ENCODE assay signal across 17 mouse cellular contexts in the genomic region with DNA sequence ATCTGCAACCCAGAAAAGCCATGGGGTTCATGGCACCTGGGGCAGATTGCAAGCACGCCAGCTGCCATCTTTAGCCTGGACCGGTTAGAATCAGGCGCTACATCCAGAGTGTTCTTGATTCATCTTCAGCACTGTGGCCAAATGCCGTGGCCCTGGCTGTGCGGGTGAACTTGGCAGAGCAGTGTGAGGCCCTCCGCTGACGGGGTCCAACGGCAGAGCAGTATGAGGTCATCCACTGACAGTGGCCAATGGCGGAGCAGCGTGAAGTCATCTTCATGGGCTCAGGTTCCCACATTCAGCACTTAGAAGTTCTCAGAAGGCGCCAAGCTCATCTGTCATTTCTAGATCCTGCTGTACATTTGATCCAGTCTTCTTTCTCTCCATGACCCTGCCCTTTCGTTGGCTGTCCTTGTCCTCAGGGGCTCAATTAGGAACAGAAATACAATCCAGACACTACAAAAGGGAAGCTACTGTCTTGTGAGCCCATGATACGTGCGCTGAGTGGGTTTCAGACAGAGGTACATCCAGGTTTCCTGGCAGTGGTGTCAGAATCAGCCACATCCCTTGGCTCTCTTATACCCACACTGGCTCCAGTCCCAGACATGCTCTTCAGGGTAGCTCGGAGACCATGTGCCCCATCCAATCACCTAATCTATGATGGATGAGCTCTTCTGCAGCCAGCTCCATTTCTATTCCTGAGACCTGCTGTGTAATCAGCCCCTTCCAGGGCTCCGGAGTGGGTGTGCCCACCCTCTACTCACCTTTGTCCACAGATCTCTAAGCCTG. TPM values are rescaled to one million over a fixed set of nuclear protein-coding genes. Genes with fewer than 3 reads are reported as not detected.
DNase-seq lines count a peak whose midpoint lies in the region; ATAC-seq and TF ChIP-seq lines count a peak whose summit lies in the region.
"Had no signal": no experiment of that assay in that cellular context is flagged by ENCODE, and none has a peak within 500 bp of the region (broad histone marks: within the 10 kb centered on the region; RNA-seq: fewer than 3 reads in every experiment).

No protein-coding gene starts in this region.

- peaks cover 29% of the 10 kb centered on the region; the same call in 1 of the 2 replicates for H3K27me3 ChIP-seq in liver, embryonic 12.5 days (replicated peaks)
- H3K27me3 ChIP-seq: embryonic facial prominence, embryonic 13.5 days; forebrain, embryonic 12.5 days; heart, embryonic 15.5 days; intestine, embryonic 15.5 days had no signal

- no peak overlapping the region for H3K4me2 ChIP-seq in liver, embryonic 12.5 days
- H3K4me2 ChIP-seq: embryonic facial prominence, embryonic 13.5 days; forebrain, embryonic 12.5 days; heart, embryonic 11.5 days; heart, embryonic 15.5 days; intestine, embryonic 15.5 days had no signal

- no peak overlapping the region for H3K9ac ChIP-seq in liver, embryonic 12.5 days
- H3K9ac ChIP-seq: embryonic facial prominence, embryonic 13.5 days; forebrain, embryonic 12.5 days; heart, embryonic 15.5 days; intestine, embryonic 15.5 days had no signal

- ATAC-seq in liver, embryonic 12.5 days: no peak
- ATAC-seq: forebrain, embryonic 16.5 days; intestine, embryonic 15.5 days had no signal

- no peak for TF ChIP-seq CTCF in gastrocnemius, adult 2 months (IDR thresholded peaks at IDR 0.05)

- peak overlapping the region; percentile 66 for H3K27ac ChIP-seq in gastrocnemius, adult 2 months
- H3K27ac ChIP-seq in liver, embryonic 12.5 days: no peak overlapping the region
- H3K27ac ChIP-seq: embryonic facial prominence, embryonic 13.5 days; forebrain, embryonic 12.5 days; heart, embryonic 15.5 days; hindbrain, embryonic 10.5 days; intestine, embryonic 15.5 days had no signal

- 71% methylated on average over 16 of the region's 16 CpGs for WGBS in liver, embryonic 12.5 days (ENCODE audit: insufficient replicate concordance)

- H3K4me3 ChIP-seq in gastrocnemius, adult 2 months: no peak overlapping the region
- no peak overlapping the region for H3K4me3 ChIP-seq in liver, embryonic 12.5 days
- H3K4me3 ChIP-seq: embryonic facial prominence, embryonic 13.5 days; forebrain, embryonic 12.5 days; heart, embryonic 15.5 days; hindbrain, embryonic 10.5 days; intestine, embryonic 15.5 days had no signal

- H3K9me3 ChIP-seq in liver, embryonic 12.5 days (replicated peaks): no peaks in the 10 kb centered on the region
- H3K9me3 ChIP-seq: embryonic facial prominence, embryonic 13.5 days; forebrain, embryonic 12.5 days; heart, embryonic 15.5 days; hindbrain, embryonic 10.5 days; intestine, embryonic 15.5 days had no signal

- DNase-seq in gastrocnemius, adult 2 months: peak; percentile 82
- no peak for DNase-seq in gastrocnemius, postnatal 4 days (ENCODE audit: low spot score in 2 of 2)
- DNase-seq in left cerebral cortex, postnatal 4 days: peak; percentile 59
- DNase-seq in left cerebral cortex, adult 8-10 months (ENCODE audit: low spot score in 2 of 2): no peak
- DNase-seq in gastrocnemius, postnatal 14 days: peak; percentile 55
- peak; percentile 84 for DNase-seq in skeletal muscle tissue, adult 2 months (ENCODE audit: low read depth, low spot score)
- DNase-seq: adrenal gland, adult 2 months; adrenal gland, postnatal 25 days; kidney, adult 18-20 months had no signal

- no peaks in the 10 kb centered on the region for H3K36me3 ChIP-seq in liver, embryonic 12.5 days
- H3K36me3 ChIP-seq: embryonic facial prominence, embryonic 13.5 days; forebrain, embryonic 12.5 days; heart, embryonic 15.5 days; hindbrain, embryonic 10.5 days; intestine, embryonic 15.5 days had no signal

- intact Hi-C loops in gastrocnemius, adult 2 months (cut with DNase I): no loop called here
- intact Hi-C loops in left cerebral cortex, postnatal 4 days (cut with DNase I): no loop called here
- intact Hi-C loops in gastrocnemius, postnatal 14 days (cut with DNase I; ENCODE audit: low total_unique reads): no loop called here

- H3K4me1 ChIP-seq in liver, embryonic 12.5 days: no peaks in the 10 kb centered on the region
- H3K4me1 ChIP-seq: forebrain, embryonic 12.5 days had no signal

RNA-seq across cellular contexts. Expression of gene Zfpm1, which starts 41.5 kb away (rescaled TPM):
- total RNA-seq in gastrocnemius, adult 2 months (2021): 1 to 10 TPM; 6.6 to 8.8 TPM
- total RNA-seq in gastrocnemius, postnatal 4 days (2021): 10 to 100 TPM; 10.6 to 13.6 TPM
- 10 to 100 TPM in 1 of 2 experiments, 1 to 10 TPM in 1; 8.6 to 12.2 TPM for total RNA-seq in left cerebral cortex, postnatal 4 days (2021)
- 10 to 100 TPM; 38.9 to 50.1 (median 44.4) TPM for total RNA-seq in left cerebral cortex, adult 8-10 months (2022)
- 1 to 10 TPM; 8.4 to 8.6 TPM for total RNA-seq in gastrocnemius, postnatal 14 days (2021)
- 27.6 and 28.4 TPM in 2 replicates for polyA plus RNA-seq in liver, embryonic 12.5 days (2016; fragmentation: Nextera tagmentation; extraction: Ambion mirVana)

Comparison
In these comparisons a context has a peak if more than half of its experiments do, and no peak if none do; other contexts are left out.
1. DNase-seq: peak in gastrocnemius, adult 2 months (single experiment), left cerebral cortex, postnatal 4 days (single experiment), gastrocnemius, postnatal 14 days (single experiment) and skeletal muscle tissue, adult 2 months (single experiment); none in gastrocnemius, postnatal 4 days (0 of 2) and left cerebral cortex, adult 8-10 months (0 of 2).